Mouse (Mus musculus) kidney, postnatal 0 days (tissue): ENCODE data around the gene Krtap27-1. TPM values are rescaled to one million over a fixed set of nuclear protein-coding genes. Genes with fewer than 3 reads are reported as not detected.

Experiments used
- ATAC-seq: fragments of 200-750 bp; cut with Nextera tagmentation; replicated peaks from 2 replicates; pipeline ENCODE4 v1.8.0; 2017; ENCODE audit warnings: low read depth, moderate number of reproducible peaks, moderate TSS enrichment, moderate library complexity; ENCODE audit not compliant: low FRiP score
- DNase-seq: peaks from one replicate; pipeline ENCODE4 v3.0.0-alpha.2; 2016; ENCODE audit warnings: low spot score
- H3K27ac ChIP-seq: fragments of 300-500 bp; sonication (generic); 2 replicates; pipeline ENCODE4 v1.5.1; 2014; ENCODE audit warnings: mild to moderate bottlenecking
- H3K27me3 ChIP-seq: fragments of 300-500 bp; sonication (generic); 2 replicates; pipeline ENCODE4 v1.6.1; 2014; ENCODE audit warnings: low read length, mixed read lengths; ENCODE audit not compliant: insufficient read depth
- H3K36me3 ChIP-seq: fragments of 300-500 bp; sonication (generic); 2 replicates; pipeline ENCODE4 v1.6.1; 2014; ENCODE audit warnings: low read length, mixed read lengths; ENCODE audit not compliant: insufficient read depth
- H3K4me1 ChIP-seq: fragments of 300-500 bp; sonication (generic); replicated peaks from 2 replicates; pipeline ENCODE4 v1.6.1; 2014; ENCODE audit warnings: antibody characterized with exemption, low read length, mixed read lengths; ENCODE audit not compliant: insufficient read depth
- H3K4me2 ChIP-seq: fragments of 300-500 bp; sonication (generic); 2 replicates; pipeline ENCODE4 v1.6.1; 2014; ENCODE audit warnings: mild to moderate bottlenecking, low read length, moderate library complexity, mixed read lengths
- H3K4me3 ChIP-seq: fragments of 300-500 bp; sonication (generic); replicated peaks from 2 replicates; pipeline ENCODE4 v1.5.1; 2014; ENCODE audit warnings: low read depth, low read length
- H3K9ac ChIP-seq: fragments of 300-500 bp; sonication (generic); 2 replicates; pipeline ENCODE4 v1.6.1; 2014; ENCODE audit warnings: low read depth, low read length
- H3K9me3 ChIP-seq: fragments of 300-500 bp; sonication (generic); replicated peaks from 2 replicates; pipeline ENCODE4 v1.6.1; 2016; ENCODE audit warnings: low read length, inconsistent platforms, mixed read lengths
- CTCF ChIP-seq: IDR thresholded peaks from 2 replicates; pipeline ENCODE4 v1.5.1; 2016; ENCODE audit warnings: antibody characterized with exemption, low read depth, mild to moderate bottlenecking, moderate library complexity
- WGBS: fragments of 180-500 bp; shearing (Covaris S2); extraction: QIAGEN DNeasy Blood & Tissue Kit; methylation state at CpG from one replicate; pipeline ENCODE4 v1.1.7; 2014; 5-methylcytosine and 5-hydroxymethylcytosine counted together
- polyA plus RNA-seq: library from polyadenylated mRNA; unstranded; fragments of >200 nt; fragmentation: Nextera tagmentation; extraction: Ambion mirVana; gene quantifications from 2 replicates; pipeline ENCODE4 v1.2.1, GENCODE M21; 2015

Krtap27-1 gene
- polyA plus RNA-seq, 1 experiment from 2014 or later = not detected

DNA sequence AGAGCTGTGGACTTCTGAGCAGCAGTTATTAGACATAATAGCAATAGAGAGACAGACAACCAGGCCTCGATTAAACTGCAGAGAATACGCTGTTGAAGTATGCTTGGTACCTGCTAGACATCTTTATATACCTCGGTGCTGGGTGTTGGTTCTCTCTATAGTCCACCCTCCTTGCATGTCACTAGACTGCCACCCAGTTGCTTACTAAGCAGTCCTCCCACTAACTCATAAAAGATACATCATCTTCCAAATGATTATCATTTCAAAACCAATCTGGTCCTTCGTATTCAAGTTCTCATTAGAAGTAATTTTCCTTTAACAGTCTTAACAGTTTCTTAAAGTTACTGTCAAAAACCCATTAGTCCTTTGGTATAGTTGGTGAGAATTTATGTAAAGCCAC is 43.9 kb downstream of the Krtap27-1 start, which contains the start of gene 2310079G19Rik:
Gene 2310079G19Rik, minus strand, starts transcription at position 101 of the 400 bp plus-strand sequence.
- no peak for ATAC-seq
- Histone ChIP-seq H3K9me3 (no peaks in the 10 kb centered on the region), H3K4me1 (no peaks in the 10 kb centered on the region), H3K36me3 (no peaks in the 10 kb centered on the region), H3K4me2 (no peak within 1 kb of the TSS), H3K9ac (no peak within 1 kb of the TSS), H3K27ac (no peak within 1 kb of the TSS), H3K27me3 (no peaks in the 10 kb centered on the region), H3K4me3 (no peak within 1 kb of the TSS)
- no peak for TF ChIP-seq CTCF
- DNase-seq = no peak
- WGBS = 96% methylated on average over 4 of the region's 4 CpGs

Other genes starting within 250 kb of the Krtap27-1 start
- gene Cldn17, start 164.7 kb downstream of the Krtap27-1 start, polyA plus RNA-seq = 0.20 TPM in 1 of 2 replicates, not detected in the other
- 210 and 219 TPM in 2 replicates for gene Cldn8, start 108.5 kb downstream of the Krtap27-1 start, polyA plus RNA-seq
- not detected in 2 replicates for gene Krtap24-1, start 59.4 kb downstream of the Krtap27-1 start, polyA plus RNA-seq
- gene 2310079G19Rik, start 44.0 kb downstream of the Krtap27-1 start, polyA plus RNA-seq = not detected in 2 replicates
- gene Krtap26-1, start 23.9 kb downstream of the Krtap27-1 start, polyA plus RNA-seq = not detected in 2 replicates
- not detected in 2 replicates for gene 2310061N02Rik, start 36.3 kb upstream of the Krtap27-1 start, polyA plus RNA-seq
- gene Krtap13-1, start 57.2 kb upstream of the Krtap27-1 start, polyA plus RNA-seq = not detected in 2 replicates
- gene Krtap13, start 80.0 kb upstream of the Krtap27-1 start, polyA plus RNA-seq = not detected in 2 replicates
- gene 2310034C09Rik, start 87.2 kb upstream of the Krtap27-1 start, polyA plus RNA-seq = not detected in 2 replicates
- not detected in 2 replicates for gene 2310057N15Rik, start 102.5 kb upstream of the Krtap27-1 start, polyA plus RNA-seq
- not detected in 2 replicates for gene Gm5965, start 106.2 kb upstream of the Krtap27-1 start, polyA plus RNA-seq
- not detected in 2 replicates for gene Gm20741, start 140.5 kb upstream of the Krtap27-1 start, polyA plus RNA-seq
- gene Krtap15, start 148.5 kb upstream of the Krtap27-1 start, polyA plus RNA-seq = not detected in 2 replicates
- not detected in 2 replicates for gene Krtap14, start 154.5 kb upstream of the Krtap27-1 start, polyA plus RNA-seq
- not detected in 2 replicates for gene Krtap19-1, start 197.7 kb upstream of the Krtap27-1 start, polyA plus RNA-seq
- not detected in 2 replicates for gene Krtap19-2, start 202.6 kb upstream of the Krtap27-1 start, polyA plus RNA-seq
- not detected in 2 replicates for gene Krtap19-3, start 206.4 kb upstream of the Krtap27-1 start, polyA plus RNA-seq
- not detected in 2 replicates for gene Krtap19-4, start 213.4 kb upstream of the Krtap27-1 start, polyA plus RNA-seq
- gene Krtap19-5, start 224.8 kb upstream of the Krtap27-1 start, polyA plus RNA-seq = not detected in 2 replicates